Mouse (Mus musculus) urinary bladder, postnatal 14 days (tissue): ENCODE measurements at regions not wholly inside any gene's neighbourhood (a gene's known extent, or its start where the extent isn't known, plus 50 kb on each side); places are given as distances from the start of the nearest gene placed in this dataset.

Source experiments
- DNase-seq: peaks from one replicate; pipeline ENCODE4 v3.0.0; 2021; ENCODE audit warnings: low spot score

- no peak for DNase-seq
Observed at GRCm38 (mm10) chr10:12210181-12210580, 659.0 kb downstream of the Utrn start.

GRCm38 (mm10) chr10:12218879-12219278, 650.3 kb downstream of the Utrn start:
- no peak for DNase-seq

- no peak for DNase-seq
Observed at GRCm38 (mm10) chr10:12234141-12234540, 635.0 kb downstream of the Utrn start.

GRCm38 (mm10) chr10:12248853-12249252, 620.3 kb downstream of the Utrn start:
- DNase-seq, result no peak

GRCm38 (mm10) chr10:12253274-12253673, 615.9 kb downstream of the Utrn start:
- no peak for DNase-seq

- DNase-seq, result no peak
Observed at GRCm38 (mm10) chr10:12285679-12286078, 583.5 kb downstream of the Utrn start.

- no peak for DNase-seq
Observed at GRCm38 (mm10) chr10:12298887-12299286, 570.3 kb downstream of the Utrn start.

- DNase-seq, result no peak
Observed at GRCm38 (mm10) chr10:12302396-12302795, 566.8 kb downstream of the Utrn start.

- no peak for DNase-seq
Observed at GRCm38 (mm10) chr10:12320311-12320710, 548.9 kb downstream of the Utrn start.
